Mouse (Mus musculus) lung, postnatal 0 days (tissue): ENCODE measurements around the gene Tnnt2. TPM values are rescaled to one million over a fixed set of nuclear protein-coding genes. Genes with fewer than 3 reads are reported as not detected.
A peak's percentile ranks its signal among the peaks of the same experiment; 100 is the strongest.

Experiments used
- ATAC-seq: fragments of 200-750 bp; cut with Nextera tagmentation; 2 replicates; pipeline ENCODE4 v1.8.0; 2017; ENCODE audit warnings: moderate library complexity
- DNase-seq: peaks from one replicate; pipeline ENCODE4 v3.0.0-alpha.2; 2016; ENCODE audit warnings: low spot score
- H3K27ac ChIP-seq: fragments of 300-500 bp; sonication (generic); 2 replicates; pipeline ENCODE4 v1.5.1; 2014; ENCODE audit warnings: antibody characterized with exemption, mild to moderate bottlenecking, low read length, mixed read lengths
- H3K27me3 ChIP-seq: fragments of 300-500 bp; sonication (generic); replicated peaks from 2 replicates; pipeline ENCODE4 v1.6.1; 2014; ENCODE audit warnings: low read length, mixed read lengths; ENCODE audit not compliant: insufficient read depth
- H3K36me3 ChIP-seq: fragments of 300-500 bp; sonication (generic); 2 replicates; pipeline ENCODE4 v1.6.1; 2014; ENCODE audit warnings: low read length, mixed read lengths; ENCODE audit not compliant: insufficient read depth
- H3K4me1 ChIP-seq: fragments of 300-500 bp; sonication (generic); 2 replicates; pipeline ENCODE4 v1.6.1; 2014; ENCODE audit warnings: antibody characterized with exemption, low read depth, low read length, mixed read lengths; ENCODE audit not compliant: insufficient read depth
- H3K4me2 ChIP-seq: fragments of 300-500 bp; sonication (generic); replicated peaks from 2 replicates; pipeline ENCODE4 v1.6.1; 2014; ENCODE audit warnings: low read depth, mild to moderate bottlenecking, low read length, moderate library complexity, mixed read lengths
- H3K4me3 ChIP-seq: fragments of 300-500 bp; sonication (generic); 2 replicates; pipeline ENCODE4 v1.5.1; 2014; ENCODE audit warnings: low read depth, low read length
- H3K9ac ChIP-seq: fragments of 300-500 bp; sonication (generic); replicated peaks from 2 replicates; pipeline ENCODE4 v1.6.1; 2014; ENCODE audit warnings: low read depth, mild to moderate bottlenecking
- H3K9me3 ChIP-seq: fragments of 300-500 bp; sonication (generic); 2 replicates; pipeline ENCODE4 v1.6.1; 2016; ENCODE audit warnings: low read length, mixed read lengths
- CTCF ChIP-seq: IDR thresholded peaks from 2 replicates; pipeline ENCODE4 v1.5.1; 2016; ENCODE audit warnings: antibody characterized with exemption, mild to moderate bottlenecking
- EP300 ChIP-seq: IDR thresholded peaks from 2 replicates; pipeline ENCODE4 v1.6.1; 2016; ENCODE audit warnings: antibody characterized with exemption, mild to moderate bottlenecking, control low read depth
- WGBS: fragments of 180-500 bp; shearing (Covaris S2); extraction: QIAGEN DNeasy Blood & Tissue Kit; methylation state at CpG from one replicate; pipeline ENCODE4 v1.1.7; 2014; 5-methylcytosine and 5-hydroxymethylcytosine counted together
- polyA plus RNA-seq: library from polyadenylated mRNA; unstranded; fragments of >200 nt; fragmentation: Nextera tagmentation; extraction: Ambion mirVana; gene quantifications from 2 replicates; pipeline ENCODE4 v1.2.1, GENCODE M21; 2015

The Tnnt2 gene
- polyA plus RNA-seq, 1 experiment from 2014 or later: 84.6 TPM

DNA sequence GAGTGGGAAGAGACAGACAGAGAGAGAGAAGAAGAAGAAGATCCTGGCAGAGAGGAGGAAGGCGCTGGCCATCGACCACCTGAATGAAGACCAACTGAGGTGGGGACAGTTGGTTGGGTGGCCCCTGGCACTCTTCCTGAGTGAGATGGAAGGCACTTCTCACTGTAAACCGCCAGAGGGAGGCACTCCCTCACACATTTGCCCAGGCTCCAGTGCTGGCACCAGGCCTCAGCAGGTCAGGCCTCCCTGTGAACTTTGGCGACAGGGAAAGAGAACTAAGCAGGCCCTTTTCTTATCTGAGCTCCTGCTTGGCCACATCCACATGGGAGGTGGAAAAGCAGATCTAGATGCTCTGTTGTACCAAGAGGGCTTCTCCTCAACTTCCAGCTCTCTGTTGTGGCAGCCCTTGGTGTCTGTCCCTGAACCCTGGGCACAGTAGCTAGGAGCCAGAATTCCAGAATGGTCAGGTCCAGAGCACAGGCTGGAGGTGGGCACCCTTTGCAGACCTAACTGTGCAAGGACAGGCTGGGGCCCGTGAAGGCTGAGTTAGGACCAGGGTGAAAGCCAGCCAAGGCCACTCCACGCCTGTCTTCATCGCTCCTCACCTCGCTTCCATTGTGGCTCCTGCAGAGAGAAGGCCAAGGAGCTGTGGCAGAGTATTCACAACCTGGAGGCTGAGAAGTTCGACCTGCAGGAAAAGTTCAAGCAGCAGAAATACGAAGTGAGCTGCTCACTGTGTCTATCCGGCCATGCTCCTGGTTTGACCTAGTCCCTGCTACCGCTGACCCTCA lies 14.8 kb downstream of the Tnnt2 start:
- H3K4me1 ChIP-seq: no peaks in the 10 kb centered on the region; the same call in 1 of the 2 replicates
- TF ChIP-seq CTCF (peak; percentile 75), EP300 (no peak)
- H3K36me3 ChIP-seq: no peaks in the 10 kb centered on the region
- no peaks in the 10 kb centered on the region for H3K9me3 ChIP-seq
- 66% methylated on average over 12 of the region's 12 CpGs for WGBS
- no peaks in the 10 kb centered on the region for H3K27me3 ChIP-seq
- H3K4me3 ChIP-seq: no peak overlapping the region
- H3K4me2 ChIP-seq: no peak overlapping the region
- DNase-seq (peak; percentile 50), ATAC-seq (peak; percentile 52)
- H3K9ac ChIP-seq: no peak overlapping the region
- H3K27ac ChIP-seq: no peak overlapping the region

DNA sequence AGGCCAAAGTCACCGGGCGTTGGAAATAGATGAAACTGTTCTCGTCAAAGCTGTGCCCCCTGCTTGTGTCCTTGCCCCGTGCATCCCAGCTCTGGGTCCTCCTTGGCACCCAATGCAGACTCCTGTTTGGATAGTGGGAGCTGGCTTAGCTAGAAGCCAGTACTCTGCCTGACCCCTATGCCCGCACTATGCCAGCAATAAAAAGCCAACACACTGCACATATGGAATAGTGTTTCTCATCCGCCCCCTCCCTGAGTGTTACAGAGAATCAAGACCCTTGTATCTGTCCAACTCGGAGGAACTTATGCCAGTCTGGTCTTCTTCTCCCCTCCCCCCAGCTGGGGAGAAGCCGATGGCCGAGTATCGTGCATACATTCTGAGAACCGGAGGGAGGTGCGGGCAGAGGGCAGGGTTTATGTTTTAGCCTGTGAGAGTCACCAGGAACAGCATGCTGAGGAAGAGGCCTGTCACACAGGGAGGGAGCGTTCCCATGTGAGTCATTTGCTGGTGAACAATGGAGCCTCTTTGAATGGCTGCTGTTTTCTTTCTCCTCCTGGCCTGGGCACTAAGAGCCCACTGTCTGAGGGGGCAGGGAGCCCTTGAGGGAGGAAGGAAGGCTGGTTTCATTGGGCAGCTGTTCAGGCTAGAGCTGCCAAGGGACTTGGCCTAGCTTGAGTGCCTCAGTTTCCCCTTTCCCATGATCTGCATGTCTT lies 16.0 kb downstream of the Tnnt2 start:
- no peak overlapping the region for H3K4me3 ChIP-seq
- no peak overlapping the region for H3K27ac ChIP-seq
- TF ChIP-seq CTCF (no peak), EP300 (no peak)
- no peaks in the 10 kb centered on the region for H3K36me3 ChIP-seq
- 49% methylated on average over 13 of the region's 13 CpGs for WGBS
- H3K27me3 ChIP-seq: no peaks in the 10 kb centered on the region
- H3K9ac ChIP-seq: no peak overlapping the region
- peak; percentile 63 for ATAC-seq
- H3K9me3 ChIP-seq: no peaks in the 10 kb centered on the region
- no peak overlapping the region for H3K4me2 ChIP-seq
- H3K4me1 ChIP-seq: no peaks in the 10 kb centered on the region; the same call in 1 of the 2 replicates
- no peak for DNase-seq

DNA sequence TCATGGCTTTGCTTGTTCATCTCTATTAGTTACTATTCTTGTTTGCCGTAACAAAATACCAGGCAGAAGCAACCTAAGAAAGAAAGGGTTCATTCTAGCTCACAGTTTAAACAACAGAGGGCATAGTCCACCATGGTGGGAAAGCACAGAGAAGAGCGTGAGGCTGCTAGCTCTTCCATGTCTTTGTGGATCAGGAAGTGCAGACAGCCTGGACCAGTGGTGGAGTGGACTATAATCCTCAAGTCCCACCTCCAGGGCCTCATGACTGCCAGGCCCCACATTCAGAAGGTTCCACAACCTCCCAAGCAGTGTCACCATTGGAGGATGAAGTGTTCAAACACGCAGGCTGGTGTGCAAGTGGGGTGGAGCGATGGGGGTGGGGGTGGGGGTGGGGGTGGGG lies 17.0 kb downstream of the Tnnt2 start:
- Histone ChIP-seq H3K4me3 (no peak overlapping the region), H3K4me1 (no peaks in the 10 kb centered on the region; the same call in 1 of the 2 replicates), H3K4me2 (no peak overlapping the region), H3K27me3 (no peaks in the 10 kb centered on the region), H3K9me3 (no peaks in the 10 kb centered on the region), H3K27ac (no peak overlapping the region), H3K9ac (no peak overlapping the region), H3K36me3 (no peaks in the 10 kb centered on the region)
- WGBS: 91% methylated on average over 4 of the region's 4 CpGs
- no peak for DNase-seq
- no peak for ATAC-seq
- TF ChIP-seq CTCF: no peak
- TF ChIP-seq EP300: no peak

DNA sequence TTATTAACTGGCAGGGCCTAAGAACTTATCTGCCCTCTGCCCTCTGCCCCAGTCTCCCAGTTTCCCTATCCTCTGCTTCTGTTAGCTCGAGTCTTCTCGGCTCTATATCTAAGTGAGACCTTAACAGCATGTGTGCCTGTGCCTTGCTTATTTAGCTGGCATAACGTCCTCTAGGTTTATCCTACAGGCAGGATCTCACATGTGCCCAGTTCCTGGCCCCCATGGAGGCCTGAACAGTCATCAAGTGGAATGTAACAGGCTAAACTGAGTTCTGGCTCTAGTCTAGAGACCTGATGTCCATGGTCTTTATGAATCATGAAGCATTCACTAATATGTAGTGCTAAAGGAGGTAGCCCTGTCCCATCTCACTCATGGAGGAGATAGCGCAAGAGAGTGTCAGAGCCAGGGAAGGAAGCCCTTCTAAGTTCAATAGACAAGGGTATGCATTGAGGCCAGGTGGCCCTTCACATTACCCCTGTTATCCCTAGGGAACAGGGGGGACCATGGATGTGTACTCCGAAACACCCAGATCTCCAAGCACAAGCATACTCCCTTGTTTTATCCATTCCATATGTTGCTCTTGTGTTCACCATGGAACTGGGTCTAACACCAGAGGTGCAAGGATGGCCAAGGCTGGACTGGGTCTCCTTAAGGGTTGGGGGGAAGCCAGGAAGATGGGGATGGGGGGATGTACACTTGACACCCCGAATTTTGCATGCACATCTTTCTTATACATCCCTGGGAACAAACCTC lies 18.6 kb downstream of the Tnnt2 start:
- TF ChIP-seq CTCF (no peak), EP300 (no peak)
- Histone ChIP-seq H3K9ac (no peak overlapping the region), H3K36me3 (no peaks in the 10 kb centered on the region), H3K9me3 (no peaks in the 10 kb centered on the region), H3K4me3 (no peak overlapping the region), H3K4me2 (no peak overlapping the region), H3K27ac (no peak overlapping the region), H3K4me1 (no peaks in the 10 kb centered on the region), H3K27me3 (no peaks in the 10 kb centered on the region)
- DNase-seq (no peak), ATAC-seq (no peak)
- 86% methylated on average over 6 of the region's 6 CpGs for WGBS

DNA sequence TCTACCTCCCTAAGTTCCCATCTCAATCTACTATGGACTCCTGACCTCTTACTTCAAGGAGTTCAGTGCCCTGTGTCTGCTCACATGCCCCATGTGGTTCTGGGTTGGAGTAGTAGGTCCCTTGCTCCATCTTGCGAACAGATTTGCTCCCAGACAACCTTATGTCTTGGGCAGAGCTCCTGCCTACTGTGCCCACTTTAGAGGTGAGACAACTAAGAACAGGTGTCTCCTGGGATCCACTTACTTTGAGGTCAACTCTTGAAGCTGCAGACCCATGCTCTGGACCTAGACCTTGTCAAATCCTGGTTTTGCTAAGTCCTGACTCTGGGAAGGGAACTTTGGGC lies 19.2 kb downstream of the Tnnt2 start:
- DNase-seq: no peak
- Histone ChIP-seq H3K9ac (no peak overlapping the region), H3K9me3 (no peaks in the 10 kb centered on the region), H3K4me2 (no peak overlapping the region), H3K27me3 (no peaks in the 10 kb centered on the region), H3K4me1 (no peaks in the 10 kb centered on the region), H3K27ac (no peak overlapping the region), H3K36me3 (no peaks in the 10 kb centered on the region), H3K4me3 (no peak overlapping the region)
- 100% methylated on average over 1 of the region's 1 CpGs for WGBS
- TF ChIP-seq CTCF: no peak
- TF ChIP-seq EP300: no peak
- ATAC-seq: no peak

DNA sequence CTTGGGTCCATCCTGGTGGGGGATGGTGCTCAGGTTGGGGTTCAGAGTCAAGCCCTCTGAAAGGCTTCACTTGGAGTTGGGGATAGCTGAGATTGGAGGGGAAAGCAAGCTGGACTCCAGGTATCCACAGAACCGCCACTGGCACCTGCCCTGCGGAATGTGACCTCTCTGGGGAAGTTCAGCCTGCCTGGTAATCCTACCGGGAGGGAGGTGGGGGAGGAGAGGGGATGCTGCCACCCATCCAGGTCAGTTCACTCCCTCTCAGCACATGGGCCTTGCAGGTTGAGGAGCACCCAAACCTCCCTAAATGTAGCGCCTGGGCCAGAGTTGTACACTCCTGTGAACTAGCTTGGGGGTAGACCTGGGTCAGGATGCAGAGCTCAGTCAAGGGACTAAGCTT lies 19.9 kb downstream of the Tnnt2 start:
- no peak overlapping the region for H3K9ac ChIP-seq
- ATAC-seq (no peak), DNase-seq (no peak)
- TF ChIP-seq CTCF: no peak
- no peak for TF ChIP-seq EP300
- no peaks in the 10 kb centered on the region for H3K27me3 ChIP-seq
- no peak overlapping the region for H3K4me3 ChIP-seq
- no peaks in the 10 kb centered on the region for H3K36me3 ChIP-seq
- 62% methylated on average over 4 of the region's 4 CpGs for WGBS
- H3K27ac ChIP-seq: no peak overlapping the region
- H3K9me3 ChIP-seq: no peaks in the 10 kb centered on the region
- H3K4me2 ChIP-seq: no peak overlapping the region
- no peaks in the 10 kb centered on the region for H3K4me1 ChIP-seq
